Mouse (Mus musculus): ENCODE results near the gene Eif3b.
A peak's percentile ranks its signal among the peaks of the same experiment; 100 is the strongest.
"Not testable (repeated sequence)": the region's sequence is repeated elsewhere in the genome, so short reads cannot be mapped to it uniquely, and the experiment has no call there.

Eif3b gene

DNA sequence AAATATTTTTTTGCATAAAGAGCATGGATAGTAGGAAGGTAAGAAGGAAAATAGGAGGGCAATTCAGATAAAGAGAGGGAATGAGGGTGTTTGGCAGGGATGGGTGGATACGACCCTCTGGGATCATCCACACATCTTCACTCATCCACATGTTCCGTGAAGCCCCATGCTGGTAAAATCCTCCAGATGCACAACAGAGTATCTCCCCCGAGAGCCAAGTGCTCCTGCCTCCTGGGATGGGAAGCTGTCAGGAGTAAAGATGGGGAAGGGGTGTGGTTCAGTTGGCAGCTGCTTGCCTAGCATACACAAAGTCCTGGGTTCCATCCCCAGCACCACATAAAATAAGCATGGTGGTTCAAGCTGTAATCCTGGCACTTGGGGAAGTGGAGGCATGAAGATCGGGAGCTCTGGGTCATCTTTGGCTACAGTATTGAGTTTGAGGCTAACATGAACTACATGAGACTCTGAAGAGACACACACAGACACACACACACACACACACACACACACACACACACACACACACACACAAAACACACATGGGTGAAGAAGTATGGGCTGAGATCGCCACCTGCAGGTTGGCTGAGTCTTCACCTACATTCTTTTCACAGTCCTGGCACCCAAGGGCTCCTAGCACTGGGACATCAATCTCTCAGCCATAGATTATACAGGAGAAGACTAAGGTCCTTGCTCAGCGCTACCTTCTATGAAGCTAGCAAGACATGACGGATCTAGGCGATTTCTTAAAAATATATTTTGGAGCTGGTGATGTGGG lies 22.8 kb upstream of the Eif3b start:
- DNase-seq, result peak in 1 of 2 experiments; percentile 43

DNA sequence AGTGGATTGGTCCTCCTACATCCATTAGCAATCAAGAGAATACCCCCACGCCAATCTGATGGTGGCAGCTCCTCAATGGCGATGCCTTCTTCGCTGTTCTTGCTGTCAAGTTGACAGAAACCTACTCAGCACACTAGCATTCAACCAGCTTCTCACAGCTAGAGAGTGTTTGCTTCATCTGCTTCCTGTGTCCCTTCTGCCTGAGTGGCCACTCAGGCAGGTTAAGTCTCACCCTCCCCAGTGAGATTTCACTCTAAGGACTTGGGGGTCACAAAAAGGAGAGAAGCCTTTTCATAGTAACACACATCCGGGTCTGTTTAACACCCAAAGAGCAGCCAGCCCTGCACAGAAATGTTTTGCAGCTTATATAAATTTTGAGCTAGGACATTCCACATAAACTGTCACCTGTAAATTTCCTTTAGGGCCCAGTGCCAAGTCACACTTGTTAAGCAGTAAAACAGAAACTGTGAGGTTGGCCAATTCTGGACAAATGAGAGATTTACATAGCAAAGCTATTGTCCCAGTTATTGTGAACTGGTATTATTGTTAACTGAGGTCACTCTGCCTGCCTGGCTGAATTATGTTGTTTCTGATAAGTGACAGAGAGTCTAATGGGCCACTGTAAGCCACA lies 16.4 kb upstream of the Eif3b start:
- peak in 1 of 2 experiments; percentile 64 for DNase-seq

DNA sequence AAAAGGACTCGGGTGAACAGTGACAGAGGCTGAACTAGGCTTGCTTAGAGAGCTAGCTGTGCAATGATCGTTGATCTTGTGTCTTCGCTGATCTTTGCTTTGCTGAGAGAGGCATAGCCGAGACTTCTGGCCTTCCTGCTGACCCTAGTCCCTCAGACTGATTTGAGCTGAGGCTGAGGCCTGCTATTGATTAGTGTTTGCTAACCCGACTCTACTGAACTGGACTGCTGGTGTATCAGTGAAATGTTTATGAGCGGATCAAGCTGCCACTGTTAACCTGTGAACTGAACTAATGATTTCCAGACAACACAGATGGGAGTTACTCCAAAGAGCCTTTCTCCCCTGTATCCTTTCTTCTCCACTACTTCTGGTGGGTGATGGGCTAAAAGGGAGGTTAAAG lies 14.0 kb upstream of the Eif3b start:
- no peak for DNase-seq

DNA sequence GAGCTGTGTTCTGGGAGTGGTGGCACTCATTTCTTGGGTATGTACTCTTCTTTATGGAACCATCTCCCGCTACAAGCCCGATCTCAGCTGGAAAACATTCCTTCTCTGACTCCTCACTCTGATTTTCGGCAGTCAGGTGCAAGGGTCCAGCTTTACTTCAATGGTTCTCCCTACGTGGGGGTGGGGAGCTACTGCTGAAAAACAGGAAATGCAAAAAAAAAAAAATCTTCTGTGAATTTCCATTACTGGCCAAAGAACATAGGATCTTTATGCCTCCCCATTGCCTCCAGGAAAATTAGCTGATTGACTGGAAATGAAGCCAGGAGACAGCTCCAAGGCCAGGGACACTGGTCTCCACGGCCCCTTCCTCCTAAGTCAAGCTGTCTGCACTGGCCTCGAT lies 12.5 kb upstream of the Eif3b start:
- DNase-seq, result no peak

DNA sequence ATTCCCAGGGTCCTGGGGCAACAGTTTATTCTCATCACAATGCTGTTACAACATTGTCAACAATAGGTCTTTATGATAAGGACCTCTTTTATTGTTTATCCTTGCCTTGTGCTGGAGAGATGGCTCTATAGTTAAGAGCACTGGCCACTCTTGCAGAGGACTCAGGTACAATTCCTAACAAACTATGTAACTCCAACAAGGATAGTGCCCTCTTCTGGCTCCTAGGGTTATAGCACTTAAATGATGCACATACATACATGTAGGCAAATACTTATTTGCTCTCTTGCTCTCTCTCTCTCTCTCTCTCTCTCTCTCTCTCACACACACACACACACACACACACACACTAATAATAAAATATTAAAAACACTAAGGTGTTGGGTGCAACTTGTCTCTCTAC lies 10.3 kb upstream of the Eif3b start:
- no peak for DNase-seq

DNA sequence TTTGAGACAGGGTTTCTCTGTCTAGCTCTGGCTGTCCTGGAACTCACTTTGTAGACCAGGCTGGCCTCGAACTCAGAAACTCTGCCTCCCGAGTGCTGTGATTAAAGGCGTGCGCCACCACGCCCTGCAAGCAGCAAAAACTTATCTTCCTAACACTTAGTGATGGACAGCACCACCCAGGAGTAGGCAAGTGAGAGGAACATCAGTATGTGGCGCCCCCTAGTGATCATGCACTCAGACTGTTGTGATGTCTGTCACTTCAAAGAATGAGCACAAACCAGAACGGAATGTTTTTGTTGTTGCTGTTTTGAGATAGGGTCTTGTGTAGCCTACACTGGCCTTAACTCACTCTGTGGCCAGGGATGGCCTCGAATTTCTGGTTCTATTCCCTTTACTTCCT lies 7.8 kb upstream of the Eif3b start:
- peak in 1 of 2 experiments; percentile 68 for DNase-seq

DNA sequence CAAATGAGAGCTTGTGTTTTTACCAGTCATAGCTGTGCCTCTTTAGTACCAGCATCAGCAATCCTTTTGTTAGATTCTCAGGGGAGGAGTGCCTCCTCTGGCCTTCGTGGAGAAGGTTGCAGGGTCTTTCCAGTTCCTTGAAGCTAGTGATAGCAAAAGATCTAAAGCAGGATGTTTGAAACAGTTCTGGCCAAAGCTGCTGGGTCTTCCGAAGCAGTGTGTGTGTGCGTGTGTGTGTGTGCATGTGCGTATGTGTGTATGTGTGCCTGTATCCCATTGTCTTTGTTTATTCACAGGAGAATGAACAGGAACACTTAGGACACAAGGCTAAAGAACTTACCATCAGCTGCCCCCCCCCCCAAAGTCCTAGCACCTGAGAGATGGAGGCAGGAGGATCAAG lies 4.5 kb upstream of the Eif3b start:
- no peak for DNase-seq

DNA sequence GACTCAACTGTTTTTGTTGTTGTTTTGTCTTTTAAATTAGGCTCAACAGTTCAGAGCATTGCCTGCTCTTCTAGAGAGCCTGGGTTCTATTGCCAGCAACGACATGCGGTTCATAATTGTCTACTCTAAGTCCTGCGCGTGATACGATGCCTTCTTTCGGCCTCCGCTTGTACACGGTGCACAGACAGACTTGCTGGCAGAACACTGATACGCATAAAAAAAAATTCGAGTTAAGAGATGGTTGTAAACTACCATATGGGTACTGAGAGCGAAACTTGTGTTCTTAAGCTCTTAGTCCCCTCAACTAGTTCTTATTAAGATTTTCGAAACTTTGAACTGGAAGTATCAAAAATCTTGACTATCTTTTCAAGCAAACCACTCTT lies 1.0 kb upstream of the Eif3b start:
- DNase-seq, result no peak

DNA sequence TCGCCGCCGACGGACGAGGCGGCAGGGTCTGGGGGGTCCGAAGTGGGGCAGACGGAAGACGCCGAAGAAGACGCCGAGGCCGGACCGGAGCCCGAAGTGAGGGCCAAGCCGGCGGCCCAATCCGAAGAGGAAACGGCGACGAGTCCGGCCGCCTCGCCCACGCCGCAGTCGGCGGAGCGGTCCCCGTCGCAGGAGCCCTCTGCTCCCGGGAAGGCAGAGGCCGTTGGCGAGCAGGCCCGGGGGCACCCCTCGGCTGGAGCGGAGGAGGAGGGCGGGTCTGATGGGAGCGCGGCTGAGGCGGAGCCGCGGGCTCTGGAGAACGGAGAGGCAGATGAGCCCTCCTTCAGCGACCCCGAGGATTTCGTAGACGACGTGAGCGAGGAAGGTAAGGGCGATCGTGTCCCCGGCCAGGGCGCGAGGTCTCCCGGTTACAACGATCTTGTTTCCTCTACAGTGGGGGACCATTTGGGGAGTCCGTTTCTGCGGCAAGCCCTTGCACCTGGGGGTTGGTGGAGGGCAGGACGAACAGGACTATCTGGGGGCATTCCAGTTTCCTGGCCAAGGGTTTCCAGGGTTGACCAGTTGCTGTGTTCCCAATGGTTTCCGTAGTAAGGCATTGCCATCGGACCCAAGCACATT lies 433 bp downstream of the Eif3b start:
- no peak for DNase-seq

DNA sequence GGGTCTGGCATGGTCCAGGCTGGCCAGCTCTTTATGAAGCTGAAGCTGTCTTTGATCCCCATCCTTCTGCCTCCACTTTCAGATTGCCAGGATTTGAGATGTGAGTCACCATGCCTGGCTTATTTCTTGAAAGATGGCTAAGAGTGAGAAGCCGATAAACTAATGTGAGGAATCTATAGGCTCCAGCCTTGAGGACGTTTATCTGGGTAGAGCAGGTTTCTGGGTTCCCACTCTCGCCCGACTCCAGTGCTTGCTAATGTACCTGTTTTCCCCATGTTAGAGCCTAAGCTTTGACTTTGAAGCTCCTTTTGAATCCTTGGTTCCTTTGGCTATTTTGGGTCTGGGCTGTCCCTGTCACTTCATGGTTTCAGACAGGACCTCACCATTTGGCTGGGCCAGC lies 1.5 kb downstream of the Eif3b start:
- DNase-seq, result no peak

DNA sequence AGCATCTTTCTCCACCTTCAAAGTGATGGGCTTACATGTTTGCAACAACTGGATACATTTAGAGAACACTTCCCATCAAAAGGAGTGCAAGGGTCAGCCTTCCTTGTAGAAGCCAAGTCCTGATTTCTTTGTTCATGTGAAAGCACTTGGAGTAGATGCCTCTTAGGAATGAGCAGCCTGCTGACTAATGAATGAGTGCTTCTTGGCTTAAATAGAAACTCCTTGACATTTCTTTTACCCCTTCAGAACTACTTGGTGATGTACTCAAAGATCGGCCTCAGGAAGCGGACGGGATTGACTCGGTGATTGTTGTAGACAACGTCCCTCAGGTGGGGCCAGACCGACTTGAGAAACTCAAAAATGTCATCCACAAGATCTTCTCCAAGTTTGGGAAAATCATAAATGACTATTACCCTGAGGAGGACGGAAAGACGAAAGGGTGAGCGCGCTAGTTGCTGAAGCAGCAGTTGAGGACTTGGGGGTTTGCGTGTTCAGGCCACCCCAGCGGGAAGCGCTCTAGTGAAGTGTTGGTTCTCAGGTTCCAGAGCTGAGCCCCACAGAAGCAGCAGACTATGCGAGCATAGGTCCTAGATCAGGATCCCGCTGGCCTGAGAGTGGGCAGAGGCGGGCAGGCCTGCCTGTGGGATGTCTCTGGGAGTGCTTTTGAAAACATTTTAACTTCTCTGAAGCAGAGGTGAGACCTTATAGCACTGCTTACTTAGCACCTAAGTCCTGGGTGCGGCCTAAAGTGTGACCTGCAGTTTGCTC lies 6.1 kb downstream of the Eif3b start:
- DNase-seq, result no peak

DNA sequence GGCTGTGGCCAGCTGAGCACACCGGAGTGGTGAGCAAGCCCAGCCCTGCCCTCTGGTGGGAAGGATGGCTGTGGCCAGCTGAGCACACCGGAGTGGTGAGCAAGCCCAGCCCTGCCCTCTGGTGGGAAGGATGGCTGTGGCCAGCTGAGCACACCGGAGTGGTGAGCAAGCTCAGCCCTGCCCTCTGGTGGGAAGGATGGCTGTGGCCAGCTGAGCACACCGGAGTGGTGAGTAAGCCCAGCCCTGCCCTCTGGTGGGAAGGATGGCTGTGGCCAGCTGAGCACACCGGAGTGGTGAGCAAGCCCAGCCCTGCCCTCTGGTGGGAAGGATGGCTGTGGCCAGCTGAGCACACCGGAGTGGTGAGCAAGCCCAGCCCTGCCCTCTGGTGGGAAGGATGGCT lies 20.0 kb downstream of the Eif3b start:
- not testable (repeated sequence) for DNase-seq

DNA sequence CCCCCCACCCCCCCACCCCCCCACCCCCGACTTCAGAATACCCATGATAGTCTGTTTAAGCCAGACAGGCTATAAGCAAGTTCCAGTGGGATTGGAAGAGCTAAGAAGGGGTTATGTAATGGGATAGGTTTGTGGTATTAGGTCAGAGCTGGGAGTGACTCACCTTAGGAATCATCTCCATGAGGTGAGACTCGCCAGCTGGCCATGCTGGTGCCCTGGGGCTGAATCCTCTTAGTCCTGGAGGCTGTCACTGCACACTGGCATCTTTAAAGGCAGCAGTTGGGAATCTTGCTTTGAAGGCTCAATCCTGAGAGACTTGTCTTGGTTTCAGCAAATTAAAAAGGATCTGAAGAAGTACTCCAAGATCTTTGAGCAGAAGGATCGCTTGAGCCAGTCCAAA lies 22.3 kb downstream of the Eif3b start:
- DNase-seq, result no peak

DNA sequence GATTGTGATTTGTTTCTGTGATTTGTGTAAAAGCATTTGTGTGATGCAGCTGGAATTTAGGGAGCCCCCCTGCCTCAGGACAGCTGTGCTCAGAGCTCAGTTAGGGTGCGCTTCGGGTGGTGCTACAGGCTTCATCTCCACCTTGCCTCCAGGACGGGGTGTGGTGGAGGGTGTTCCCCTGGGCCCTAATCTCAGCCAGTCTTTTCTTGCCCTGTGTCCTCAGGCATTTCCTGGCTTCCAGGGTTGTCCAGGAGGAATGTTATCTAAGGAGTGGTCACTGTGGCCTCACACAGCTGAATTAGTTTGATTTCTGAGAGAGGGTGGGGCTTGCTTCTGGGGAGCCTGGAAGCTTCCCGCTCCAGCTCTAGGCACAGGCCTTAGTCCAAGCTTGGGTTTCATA lies 24.9 kb downstream of the Eif3b start:
- no peak for DNase-seq

DNA sequence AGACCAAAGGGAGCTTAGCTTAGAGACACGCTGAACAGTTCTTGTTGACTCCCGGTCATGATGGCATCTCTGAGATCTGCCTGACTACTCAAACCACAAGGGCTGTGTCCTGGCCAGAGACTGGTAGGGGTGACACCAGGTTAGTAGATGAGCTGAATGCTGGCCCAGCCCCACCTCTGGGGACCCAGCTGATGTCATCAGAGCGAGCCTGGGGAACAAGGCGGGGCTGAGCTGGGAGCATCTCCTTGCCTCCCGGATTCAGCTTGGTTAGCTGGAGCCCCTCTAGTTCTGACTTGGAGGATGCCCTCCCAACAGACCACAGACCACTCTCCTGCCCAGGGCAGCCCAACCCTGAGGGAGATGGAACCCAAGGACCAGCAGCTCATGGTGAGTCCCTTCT lies 26.2 kb downstream of the Eif3b start, which contains the start of gene Gm4869:
Gm4869 (plus strand) TSS at position 301 of the 400 bp plus-strand sequence.
- DNase-seq, result no peak

DNA sequence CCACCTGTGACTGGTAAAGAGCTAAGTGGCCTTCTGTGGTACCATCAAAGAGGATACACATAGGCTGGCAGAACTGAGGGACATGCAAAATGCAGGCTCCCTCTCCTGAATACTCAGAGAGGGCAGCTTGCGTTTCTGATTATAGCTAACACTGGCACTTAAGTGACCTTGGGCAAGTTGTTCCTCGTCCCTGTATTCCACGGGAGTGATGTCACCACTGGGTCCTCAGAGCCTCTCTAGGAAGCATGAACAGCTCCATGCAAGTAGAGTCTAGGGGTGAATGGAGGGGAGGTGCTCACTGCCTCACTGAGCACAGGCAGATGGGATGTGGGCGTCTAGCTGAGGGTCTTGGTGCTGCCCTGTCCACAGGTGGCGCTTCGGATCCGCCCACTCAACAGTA lies 26.9 kb downstream of the Eif3b start:
- DNase-seq, result no peak

DNA sequence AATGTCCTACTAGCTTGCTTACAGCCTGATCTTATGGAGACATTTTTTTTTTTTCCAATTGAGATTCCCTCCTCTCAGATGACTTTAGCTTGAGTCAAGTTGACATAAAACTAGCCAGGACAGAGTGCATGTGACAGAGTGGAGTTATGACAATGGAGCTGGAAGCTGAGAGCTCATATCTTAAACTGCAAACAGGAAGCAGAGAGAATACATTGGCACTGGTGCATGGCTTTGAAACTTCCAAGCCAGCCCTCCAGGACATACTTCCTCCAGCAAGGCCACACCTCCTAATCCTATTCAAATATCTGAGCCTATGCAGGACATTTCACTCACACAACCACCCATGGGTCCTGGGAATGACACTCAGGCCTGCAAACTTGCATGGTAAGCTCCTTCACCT lies 35.4 kb downstream of the Eif3b start:
- DNase-seq, result no peak

DNA sequence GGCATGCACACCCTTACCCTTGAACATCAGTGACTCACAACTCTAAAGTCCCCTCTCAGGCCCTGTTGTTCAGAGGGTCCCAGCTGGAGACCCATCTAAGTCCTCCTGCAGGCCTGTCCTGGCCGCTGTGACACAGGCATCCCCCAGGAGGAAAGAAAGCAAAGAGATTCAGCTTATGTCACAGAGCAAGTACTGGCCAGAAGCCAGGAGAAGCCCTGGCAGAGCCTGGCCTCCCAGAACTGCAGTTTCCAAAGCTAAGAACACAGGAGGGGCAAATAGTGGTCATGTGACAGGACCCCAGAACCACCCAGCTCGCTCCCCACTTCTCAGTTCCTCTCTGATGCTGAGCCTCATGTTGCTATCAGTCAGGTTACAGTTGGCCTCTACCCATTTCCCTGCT lies 36.3 kb downstream of the Eif3b start:
- no peak for DNase-seq

DNA sequence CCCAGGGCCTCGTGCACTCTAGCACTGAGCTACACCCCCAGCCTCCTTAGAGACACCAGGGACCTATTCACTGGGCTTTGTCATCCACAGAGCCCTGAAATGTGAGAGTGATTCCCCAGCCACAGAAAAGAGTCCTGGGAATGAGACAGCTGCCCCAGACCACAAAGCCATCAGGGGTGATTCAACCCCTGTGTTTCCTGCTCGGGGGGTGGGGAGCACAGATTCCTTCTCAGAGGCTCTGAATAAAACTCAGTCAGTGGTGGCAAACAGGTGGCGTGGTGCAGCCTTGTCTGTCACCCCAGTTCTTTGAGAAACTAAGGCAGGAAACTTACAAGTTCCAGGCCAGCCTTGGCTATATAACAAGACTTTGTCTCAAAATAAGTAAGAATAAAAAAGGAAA lies 42.3 kb downstream of the Eif3b start:
- no peak for DNase-seq

DNA sequence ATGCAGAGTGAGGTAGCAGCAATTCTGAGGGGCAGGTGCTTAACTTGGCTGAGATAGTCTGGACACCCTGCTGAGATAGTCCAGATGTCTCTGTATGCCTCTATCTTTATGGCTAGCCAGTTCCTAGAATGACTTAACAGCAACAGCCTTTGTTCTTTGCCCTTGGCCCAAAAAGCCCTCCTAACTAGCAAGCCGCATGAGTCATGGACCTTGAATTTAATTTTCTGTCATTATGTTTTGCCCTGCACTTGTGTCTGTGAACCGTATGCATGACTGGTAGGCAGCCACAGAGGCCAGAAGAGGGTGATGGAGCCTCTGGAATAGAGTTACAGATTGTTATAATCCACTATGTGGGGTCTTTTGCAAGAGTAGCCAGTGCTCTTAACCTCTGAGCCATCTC lies 44.0 kb downstream of the Eif3b start:
- DNase-seq, result not testable (repeated sequence)

DNA sequence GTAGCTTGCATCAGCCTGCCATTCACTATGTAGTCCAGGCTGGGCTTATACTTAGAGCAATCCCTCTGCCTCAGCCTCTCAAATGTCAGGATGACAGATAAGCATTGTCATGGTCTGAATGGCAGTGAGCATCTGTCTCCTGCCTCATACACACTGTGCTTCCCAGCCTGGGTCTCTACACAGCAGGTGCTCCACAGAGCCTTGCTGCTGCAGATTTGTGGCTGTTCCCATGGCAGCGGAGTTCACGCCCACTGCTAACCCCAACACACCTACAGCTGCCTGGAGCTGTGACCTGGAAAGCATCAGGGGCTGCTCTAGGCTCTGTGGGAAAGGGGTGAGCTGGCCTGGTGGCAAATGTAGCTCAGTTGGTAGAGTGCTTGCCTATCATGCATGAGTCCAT lies 45.8 kb downstream of the Eif3b start:
- no peak for DNase-seq

DNA sequence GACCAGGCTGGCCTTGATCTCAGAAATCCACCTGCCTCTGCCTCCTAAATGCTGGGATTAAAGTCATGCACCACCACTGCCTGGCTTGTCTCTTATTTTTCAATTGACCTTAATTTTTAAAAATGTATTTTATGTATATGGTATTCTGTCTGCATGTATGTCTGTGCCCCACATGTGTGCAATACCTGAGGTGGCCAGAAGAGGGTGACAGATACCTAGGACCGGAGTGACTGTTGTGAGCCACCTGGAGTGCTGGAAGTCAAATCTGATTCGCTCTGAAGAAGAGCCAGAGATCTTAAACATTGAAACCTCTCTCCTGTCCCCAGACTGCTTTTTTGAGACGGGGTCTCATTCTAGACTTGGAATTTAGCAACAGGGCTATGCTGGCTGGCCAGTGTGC lies 53.2 kb downstream of the Eif3b start:
- DNase-seq, result no peak

DNA sequence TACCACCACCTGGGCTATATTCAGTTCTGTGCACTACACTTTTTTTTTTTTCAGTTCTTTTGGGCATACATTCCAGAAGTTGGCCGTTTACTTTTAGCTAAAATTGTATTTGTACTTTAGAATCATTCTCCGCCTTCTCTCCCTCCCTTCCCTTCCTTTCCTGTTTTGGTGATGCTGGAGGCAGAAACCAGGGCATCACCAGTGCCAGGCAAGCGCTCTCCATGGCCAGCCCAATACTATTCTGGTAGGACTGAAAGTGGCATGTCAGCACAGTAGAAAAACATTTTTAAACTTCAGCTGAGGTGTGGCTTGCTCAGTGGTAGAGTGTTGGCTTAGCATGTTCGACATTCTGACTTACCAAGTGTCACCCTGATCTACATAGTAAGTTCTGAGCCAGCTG lies 62.3 kb downstream of the Eif3b start:
- DNase-seq, result no peak

DNA sequence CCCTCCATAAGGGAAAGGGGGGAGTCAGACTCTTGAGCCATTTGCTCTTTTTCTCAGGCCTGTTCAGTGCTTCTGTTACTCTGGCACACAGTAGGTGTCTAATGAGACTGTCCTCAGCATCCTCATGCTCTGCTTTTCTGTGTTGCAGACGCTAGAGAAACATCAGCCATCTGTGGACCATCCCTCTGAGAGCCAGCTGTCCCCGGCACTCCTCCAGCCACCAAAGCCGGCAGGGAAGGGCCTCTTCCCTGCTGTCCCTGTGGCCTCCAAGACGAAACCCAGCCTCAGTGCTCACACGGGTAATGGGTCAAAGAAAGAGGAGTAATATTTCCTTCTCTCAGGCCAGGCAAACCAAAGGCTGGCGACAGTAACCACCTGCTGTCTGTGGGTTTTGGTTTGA lies 72.0 kb downstream of the Eif3b start:
- DNase-seq, result no peak

All from kidney, adult 8-10 months (tissue).